Mouse (Mus musculus): ENCODE results near the gene Hc.

Hc gene

DNA sequence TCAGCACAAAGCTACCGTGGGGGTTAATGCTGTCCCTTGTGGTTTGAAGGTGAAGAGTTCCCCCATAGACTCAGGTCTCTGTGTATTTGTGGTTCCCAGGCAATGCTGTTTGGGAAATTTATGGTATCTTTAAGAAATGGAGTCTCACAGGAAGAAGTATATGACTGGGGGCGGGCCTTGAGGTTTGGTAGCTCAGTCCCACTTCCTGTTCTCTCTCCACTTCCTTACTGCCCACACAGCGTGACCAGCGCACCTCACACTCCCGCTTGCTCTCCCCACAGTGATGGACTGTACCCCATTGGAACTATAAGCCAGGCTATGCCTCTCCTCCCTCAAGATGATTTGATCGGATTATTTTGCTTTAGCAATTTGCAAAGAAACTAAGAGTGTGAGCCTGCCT lies 84.8 kb downstream of the Hc start:
- peak; percentile 48 to 55 for DNase-seq

DNA sequence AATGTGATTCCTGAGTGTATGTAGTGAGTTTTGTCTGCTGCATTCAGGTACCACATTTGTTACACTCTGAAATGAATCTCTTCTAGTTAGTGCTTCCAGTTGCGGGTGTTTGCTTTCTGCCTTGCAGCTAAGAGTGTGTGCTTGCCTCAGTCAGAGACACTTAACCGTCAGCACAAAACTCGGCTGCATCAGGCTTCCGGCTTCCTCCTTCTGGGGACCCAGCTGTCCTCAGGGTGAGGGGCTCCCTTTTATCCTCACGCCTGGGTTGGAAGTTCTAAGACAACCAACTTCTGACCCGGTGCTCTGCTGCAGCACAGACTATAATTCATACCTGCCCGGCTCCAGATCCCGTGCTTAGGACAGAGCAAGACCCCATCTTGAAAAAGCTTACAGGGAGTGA lies 88.2 kb downstream of the Hc start:
- no peak for DNase-seq

DNA sequence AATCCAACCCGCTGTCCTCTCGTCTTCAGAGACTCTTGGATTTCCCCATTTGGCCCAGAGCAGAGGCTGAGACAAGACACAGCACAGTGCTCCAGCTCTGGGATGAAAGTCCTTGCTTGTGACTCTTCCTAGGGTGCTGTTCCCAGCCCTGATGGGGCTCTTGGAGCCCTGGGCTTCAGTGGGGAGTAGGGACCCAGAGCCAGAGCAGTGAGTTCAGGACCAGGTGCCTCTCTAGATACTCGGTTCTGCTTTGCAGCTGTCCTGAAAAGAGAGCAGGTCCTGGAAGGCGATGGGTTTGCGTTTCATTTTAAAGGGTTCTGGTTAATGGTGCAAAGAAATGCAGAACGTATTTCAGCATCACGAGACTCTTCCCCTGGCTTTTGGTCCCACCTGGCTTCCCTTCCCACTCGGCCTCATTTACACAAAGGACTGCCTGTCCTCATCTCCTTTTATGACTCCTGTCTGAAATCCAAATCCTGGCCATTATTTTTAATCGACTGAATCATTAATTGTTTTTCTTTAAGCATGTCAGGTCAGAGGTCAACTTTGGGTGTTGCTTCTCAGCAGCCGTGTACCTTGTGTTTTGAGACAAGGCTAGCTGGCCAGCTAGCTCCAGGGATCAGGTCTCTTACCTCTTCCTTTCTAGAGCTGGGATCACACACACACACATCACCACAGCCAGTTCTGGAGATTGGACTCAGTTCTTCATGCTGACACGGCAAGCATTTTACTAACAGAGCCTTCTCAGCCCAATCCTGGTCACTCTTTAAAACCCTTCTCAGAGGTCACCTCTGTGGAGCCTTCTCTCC lies 90.0 kb downstream of the Hc start:
- no peak for DNase-seq

GRCm38 (mm10) chr2:34970092-34970750 lies 91.0 kb downstream of the Hc start:
- peak; percentile 55 to 82 for DNase-seq

GRCm38 (mm10) chr2:34969166-34969565 lies 92.1 kb downstream of the Hc start:
- DNase-seq = no peak

DNA sequence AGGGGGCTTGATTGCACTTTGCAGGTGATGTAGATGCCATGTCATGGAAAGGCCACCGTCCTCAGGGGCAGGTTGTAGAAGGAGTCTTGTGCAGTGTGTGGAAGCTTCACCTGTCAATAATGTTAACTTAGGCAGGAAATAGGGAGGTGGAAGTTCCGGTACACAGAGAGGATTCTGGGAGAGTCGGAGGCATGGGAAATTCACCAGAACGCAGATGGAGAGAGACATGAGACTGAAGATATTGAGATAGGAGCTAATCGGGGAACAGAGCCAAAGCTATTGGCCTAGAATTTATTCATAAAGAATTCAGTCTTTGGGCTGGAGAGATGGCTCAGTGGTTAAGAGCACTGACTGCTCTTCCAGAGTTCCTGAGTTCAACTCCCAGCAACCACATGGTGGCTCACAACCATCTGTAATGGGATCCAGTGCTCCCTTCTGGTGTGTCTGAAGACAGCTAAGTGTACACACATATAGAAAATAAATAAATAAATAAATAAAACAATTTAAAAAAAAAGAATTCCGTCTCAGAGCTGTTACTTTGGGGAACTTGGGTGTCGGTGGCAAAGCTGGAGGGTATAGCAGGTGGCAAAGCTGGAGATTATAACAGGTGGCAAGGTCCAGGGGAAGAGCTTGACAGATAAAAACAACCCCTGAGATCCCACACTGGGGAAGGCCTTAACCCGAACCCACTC lies 94.8 kb downstream of the Hc start:
- DNase-seq = no peak

DNA sequence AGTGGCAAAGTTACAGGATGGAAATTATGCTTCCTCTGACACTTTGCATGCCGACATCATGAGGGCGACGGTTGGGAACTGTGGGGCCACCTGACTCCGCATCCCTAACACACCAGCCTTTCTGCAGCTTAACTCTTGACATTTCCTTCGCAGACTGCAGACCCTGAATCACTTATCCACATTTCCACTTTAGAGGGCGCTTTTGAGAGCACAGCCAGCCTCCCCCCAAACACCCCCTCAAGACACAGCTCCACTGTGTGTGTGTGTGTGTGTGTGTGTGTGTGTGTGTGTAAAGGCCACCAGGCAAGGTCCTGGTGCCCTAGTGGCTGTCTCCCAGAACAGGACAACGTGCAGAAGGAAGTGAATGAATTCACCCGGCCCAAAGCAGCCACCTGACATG lies 95.4 kb downstream of the Hc start:
- no peak for DNase-seq

- peak; percentile 77 to 83 for DNase-seq
These were observed 95.9 kb downstream of the Hc start for GRCm38 (mm10) chr2:34965293-34965692.

GRCm38 (mm10) chr2:34964651-34965050 lies 96.6 kb downstream of the Hc start:
- no peak for DNase-seq

- no peak for DNase-seq
These were observed 97.0 kb downstream of the Hc start for GRCm38 (mm10) chr2:34964230-34964629.

DNA sequence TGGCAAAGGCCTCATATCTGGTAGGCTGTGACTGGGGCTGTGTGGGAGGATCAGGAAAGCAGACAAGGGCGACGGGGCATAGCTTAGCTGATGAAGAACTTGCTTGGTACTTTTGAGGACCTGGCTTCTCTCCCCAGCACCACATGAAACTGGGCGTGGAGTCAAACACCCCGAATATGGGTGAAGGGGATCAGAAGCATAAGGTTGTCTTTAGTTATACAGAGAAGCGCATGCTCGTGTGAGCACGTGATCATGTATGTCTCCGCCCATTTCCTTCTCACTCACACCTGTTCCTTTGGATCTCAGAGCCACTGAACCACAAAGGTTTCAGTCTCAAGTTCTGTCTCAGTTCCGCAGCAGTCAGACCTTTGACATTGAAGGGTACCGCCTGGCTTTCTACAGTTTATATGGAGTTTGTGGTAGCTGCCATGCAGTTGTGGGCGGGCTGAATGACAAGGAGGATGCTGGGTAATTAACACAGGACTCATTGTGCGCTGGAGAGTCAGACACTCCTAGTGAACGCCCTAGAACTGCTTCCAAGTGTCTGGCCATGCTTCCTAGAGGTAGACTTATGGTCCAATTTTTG lies 97.8 kb downstream of the Hc start:
- DNase-seq = peak; percentile 77 to 78

DNA sequence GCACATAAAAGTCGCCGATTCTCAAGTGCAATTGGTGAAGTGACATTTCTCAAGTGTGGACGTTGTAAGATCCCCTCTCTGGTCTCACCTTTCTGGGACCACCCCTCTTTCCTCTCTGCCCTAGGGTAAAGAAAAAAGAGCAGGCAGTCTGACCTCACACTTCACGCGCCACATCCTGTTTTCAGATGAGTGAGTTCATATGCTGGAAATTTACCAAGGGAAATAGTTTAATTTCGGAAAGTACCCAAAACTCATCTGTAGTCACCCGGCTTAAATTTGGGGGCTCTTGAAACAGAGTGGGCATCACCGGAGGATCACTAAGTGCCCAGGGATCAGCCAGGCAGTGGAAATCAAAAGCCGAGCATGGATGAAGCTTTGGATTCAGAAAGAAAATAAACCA lies 98.3 kb downstream of the Hc start:
- DNase-seq = peak; percentile 42 to 47

- DNase-seq = peak in 1 of 2 experiments; percentile 25
These were observed 99.0 kb downstream of the Hc start for GRCm38 (mm10) chr2:34962211-34962610.

DNA sequence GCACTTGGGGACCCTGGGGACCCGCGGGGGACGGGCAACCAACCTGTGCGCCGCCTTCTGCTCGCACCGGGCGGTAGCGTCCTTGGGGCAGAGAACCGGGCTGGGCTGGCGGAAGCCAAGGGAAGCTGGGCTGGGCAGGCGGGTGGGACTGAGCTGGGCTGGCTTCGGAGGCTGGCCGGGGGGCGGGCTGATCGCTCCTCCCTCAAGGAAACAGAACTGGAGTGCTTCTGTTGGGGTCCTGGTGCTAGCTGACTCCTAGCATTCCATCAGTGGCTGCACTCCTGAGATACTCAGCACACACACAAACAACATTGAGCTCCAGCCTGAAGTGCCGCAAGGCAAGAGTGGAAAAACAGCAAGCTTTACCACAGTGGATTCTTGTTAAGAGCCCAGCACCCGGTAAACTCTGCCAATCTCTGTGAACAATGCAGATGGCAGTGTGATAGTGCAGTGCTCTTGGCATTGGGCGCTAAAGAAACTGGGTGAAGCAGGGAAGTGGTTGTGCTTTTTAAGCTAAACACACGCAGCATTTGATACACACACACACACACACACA lies 99.7 kb downstream of the Hc start, which contains the start of gene Traf1:
Gene Traf1, minus strand, starts transcription at position 292 of the 556 bp plus-strand sequence.
- DNase-seq = peak; percentile 77 to 81

DNA sequence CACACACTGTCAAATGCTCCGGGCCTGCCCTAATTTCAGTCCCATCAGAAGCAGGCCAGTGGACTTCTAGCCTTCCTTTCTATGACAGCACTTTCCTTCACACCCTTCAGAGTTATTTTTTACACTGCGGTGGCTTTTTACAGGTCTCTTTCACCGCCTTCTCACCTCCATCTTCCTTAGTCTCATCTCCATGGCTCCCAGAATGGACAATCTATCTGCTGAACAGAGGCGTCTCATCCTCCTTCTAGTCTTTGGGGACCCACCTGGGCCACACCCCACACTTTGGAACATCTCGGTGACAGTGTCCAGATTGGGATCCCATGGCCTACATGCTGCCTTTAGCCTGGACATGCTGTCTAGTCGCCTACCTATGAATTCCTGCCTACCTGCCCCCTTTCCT lies 100.3 kb downstream of the Hc start:
- DNase-seq = no peak

DNA sequence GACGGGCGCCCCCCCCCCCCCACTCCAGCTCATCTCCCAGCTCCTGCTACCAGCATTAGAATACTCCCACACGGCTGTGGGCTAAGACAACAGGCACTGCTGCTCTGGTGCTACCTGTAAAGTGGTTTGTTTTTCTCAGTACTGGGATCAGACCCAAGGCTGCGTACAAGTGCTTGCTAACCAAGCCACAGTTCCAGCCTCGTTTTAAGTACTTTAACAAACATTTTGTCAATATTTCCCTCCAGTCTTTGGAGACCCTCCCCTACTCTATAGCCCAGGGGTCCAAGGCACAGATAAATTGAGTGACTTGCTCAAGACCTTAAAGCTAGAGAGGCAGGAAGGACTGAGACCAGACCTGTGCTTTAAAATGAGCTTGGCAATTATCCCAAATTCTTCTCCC lies 100.8 kb downstream of the Hc start:
- DNase-seq = no peak

GRCm38 (mm10) chr2:34958582-34958981 lies 102.7 kb downstream of the Hc start:
- peak in 1 of 2 experiments; percentile 31 for DNase-seq

DNA sequence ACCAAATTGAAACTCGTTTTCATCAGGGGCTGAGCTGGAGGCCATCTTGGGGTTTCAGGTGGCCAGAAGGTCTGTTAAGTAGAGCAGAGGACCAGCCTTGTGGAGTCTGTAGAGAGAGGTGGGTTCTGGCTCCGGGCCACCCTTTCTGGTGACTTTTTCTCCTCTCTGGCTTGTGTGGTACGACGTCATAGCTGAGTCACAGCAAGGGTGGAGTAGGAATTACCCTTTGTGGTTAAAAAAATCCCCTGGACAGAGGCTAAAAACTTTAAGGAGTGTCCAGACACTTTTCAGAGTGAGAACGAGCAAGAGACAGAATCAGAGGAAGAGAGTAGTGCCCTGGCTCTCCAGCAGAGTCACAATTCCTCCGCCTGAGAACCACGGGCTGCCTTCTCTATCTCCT lies 103.2 kb downstream of the Hc start:
- DNase-seq = peak in 1 of 2 experiments; percentile 24

- no peak for DNase-seq
These were observed 103.8 kb downstream of the Hc start for GRCm38 (mm10) chr2:34957405-34957804.

- no peak for DNase-seq
These were observed 104.3 kb downstream of the Hc start for GRCm38 (mm10) chr2:34956941-34957340.

DNA sequence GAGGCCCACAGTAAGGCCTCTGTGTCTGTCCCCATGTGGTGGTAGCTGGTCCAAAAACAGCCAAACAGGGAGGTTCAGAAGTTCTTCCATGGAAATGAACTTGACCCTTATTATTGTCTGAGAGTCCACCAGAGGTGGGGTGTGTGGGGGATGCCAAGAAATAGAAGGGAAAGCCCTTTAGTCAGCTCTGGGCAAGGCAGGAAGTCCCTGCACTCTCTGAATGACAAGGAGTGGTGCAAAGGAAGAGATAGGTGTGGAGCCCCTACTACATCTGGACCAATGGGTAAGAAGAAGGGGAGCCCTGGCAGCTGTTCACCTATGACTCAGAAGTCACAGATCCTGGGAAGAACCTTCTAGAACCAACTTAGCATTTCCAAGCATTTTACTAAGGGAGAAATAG lies 106.9 kb downstream of the Hc start:
- DNase-seq = no peak

GRCm38 (mm10) chr2:34953547-34954116 lies 107.6 kb downstream of the Hc start:
- DNase-seq = no peak

GRCm38 (mm10) chr2:34953018-34953417 lies 108.2 kb downstream of the Hc start:
- peak in 1 of 2 experiments; percentile 26 for DNase-seq

All from spleen, adult 18-20 months (tissue).